Mouse (Mus musculus): Measurements from ENCODE around the gene Vill. TPM values are rescaled to one million over a fixed set of nuclear protein-coding genes. Genes with fewer than 3 reads are reported as not detected.
A peak's percentile ranks its signal among the peaks of the same experiment; 100 is the strongest.

Gene Vill
- polyA plus RNA-seq, 1 experiment from 2014 or later, result 31.6 TPM

DNA sequence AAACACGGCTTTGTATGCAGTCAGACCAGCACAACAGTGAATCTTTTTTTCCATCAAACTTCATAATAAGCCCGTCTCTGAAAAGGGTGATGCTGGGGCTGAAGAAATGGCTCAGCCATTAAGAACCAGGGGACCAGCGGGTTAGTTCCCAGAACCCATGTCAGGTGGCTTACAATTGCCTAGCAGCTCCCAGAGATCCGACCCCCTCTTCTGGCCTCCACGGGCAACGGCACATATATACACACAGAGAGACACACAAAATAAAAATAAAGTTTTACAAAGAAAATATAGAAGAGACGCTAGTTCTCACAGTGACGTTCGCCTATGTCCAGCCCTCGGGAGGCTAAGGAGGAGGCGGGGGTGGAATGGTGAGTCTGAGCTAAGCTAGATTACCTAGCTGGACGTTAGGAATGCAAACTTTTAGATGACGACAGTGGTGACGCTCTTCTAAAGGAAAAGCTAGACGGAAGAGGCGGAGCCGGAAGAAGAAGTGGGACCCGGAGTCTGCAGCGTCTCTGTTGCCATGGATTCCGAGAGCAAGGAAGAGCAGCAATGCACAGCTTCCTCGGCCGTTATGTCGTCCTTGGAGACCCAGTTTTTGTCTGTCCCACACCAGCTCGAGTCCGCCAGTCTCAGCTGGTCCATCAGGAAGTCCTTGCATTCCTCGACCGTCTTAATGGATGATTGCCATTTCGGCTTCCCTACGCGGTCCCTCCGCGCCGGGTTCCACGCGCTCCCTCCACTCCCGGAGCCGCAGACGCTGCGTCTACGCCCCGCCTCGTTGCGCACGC, 49.6 kb downstream of the Vill start, which contains the start of gene Dlec1:
Dlec1 (plus strand) TSS at position 487 of the 791 bp plus-strand sequence.
- Histone ChIP-seq H3K27ac (no peak within 1 kb of the TSS), H3K36me3 (no peaks in the 10 kb centered on the region), H3K4me2 (peak within 1 kb of the TSS; percentile 91), H3K9me3 (no peaks in the 10 kb centered on the region), H3K4me3 (replicated peaks) (peak within 1 kb of the TSS; percentile 56), H3K4me1 (peaks cover 17% of the 10 kb centered on the region), H3K9ac (peak within 1 kb of the TSS; percentile 21; the same call in 1 of the 2 replicates), H3K27me3 (replicated peaks) (no peaks in the 10 kb centered on the region)
- ATAC-seq (ENCODE audit: insufficient read depth, low FRiP score, low read depth), result peak; percentile 75
- 3% methylated on average over 44 of the region's 44 CpGs for WGBS

DNA sequence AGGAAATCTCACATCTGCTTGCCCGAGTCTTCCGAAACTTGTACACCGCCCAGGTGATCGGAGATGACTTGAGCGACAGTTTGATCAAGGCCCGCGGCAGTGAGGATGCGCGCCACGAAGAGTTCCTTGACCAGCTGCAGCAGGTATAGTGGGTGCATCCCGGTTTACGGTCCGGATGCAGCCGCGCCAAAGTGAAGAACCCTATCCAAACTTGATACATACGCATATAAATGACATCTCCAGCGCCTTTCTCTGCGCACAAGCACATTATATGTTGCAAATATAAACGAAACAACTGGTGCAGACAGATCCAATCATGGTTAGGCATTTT, 50.2 kb downstream of the Vill start:
- Histone ChIP-seq H3K4me1 (peaks cover 17% of the 10 kb centered on the region), H3K4me3 (replicated peaks) (peak overlapping the region; percentile 56), H3K27me3 (replicated peaks) (no peaks in the 10 kb centered on the region), H3K27ac (no peak overlapping the region), H3K9me3 (no peaks in the 10 kb centered on the region), H3K4me2 (peak overlapping the region; percentile 91), H3K36me3 (no peaks in the 10 kb centered on the region), H3K9ac (peak overlapping the region; percentile 21; the same call in 1 of the 2 replicates)
- ATAC-seq (ENCODE audit: insufficient read depth, low FRiP score, low read depth), result 0 out of 2 replicates have a peak, but pooled peaks have one; percentile 3
- 3% methylated on average over 19 of the region's 19 CpGs for WGBS

DNA sequence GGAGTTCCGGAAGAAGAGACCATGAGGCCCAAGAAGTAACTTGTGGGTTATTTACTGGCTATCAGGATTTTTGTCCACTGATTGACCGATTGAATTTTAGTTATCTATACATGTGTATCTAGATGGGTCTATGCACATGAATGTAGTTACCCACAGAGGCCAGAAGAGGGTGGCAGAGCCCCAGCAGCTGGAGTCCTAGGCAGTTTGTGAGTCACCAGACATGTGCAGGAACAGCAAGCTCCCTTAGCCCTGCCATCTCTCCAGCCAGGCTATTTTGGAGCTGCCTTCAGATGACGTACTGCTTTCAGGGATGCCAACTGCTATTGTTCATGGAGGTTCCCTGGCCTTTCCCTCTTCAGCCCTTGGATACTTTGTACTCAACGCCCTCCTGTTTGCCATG, 55.0 kb downstream of the Vill start:
- Histone ChIP-seq H3K9ac (no peak overlapping the region), H3K4me1 (peaks cover 6% of the 10 kb centered on the region), H3K4me2 (no peak overlapping the region), H3K27me3 (replicated peaks) (no peaks in the 10 kb centered on the region), H3K9me3 (no peaks in the 10 kb centered on the region), H3K36me3 (no peaks in the 10 kb centered on the region), H3K27ac (no peak overlapping the region), H3K4me3 (replicated peaks) (no peak overlapping the region)
- 87% methylated on average over 4 of the region's 4 CpGs for WGBS
- no peak for ATAC-seq (ENCODE audit: insufficient read depth, low FRiP score, low read depth)

DNA sequence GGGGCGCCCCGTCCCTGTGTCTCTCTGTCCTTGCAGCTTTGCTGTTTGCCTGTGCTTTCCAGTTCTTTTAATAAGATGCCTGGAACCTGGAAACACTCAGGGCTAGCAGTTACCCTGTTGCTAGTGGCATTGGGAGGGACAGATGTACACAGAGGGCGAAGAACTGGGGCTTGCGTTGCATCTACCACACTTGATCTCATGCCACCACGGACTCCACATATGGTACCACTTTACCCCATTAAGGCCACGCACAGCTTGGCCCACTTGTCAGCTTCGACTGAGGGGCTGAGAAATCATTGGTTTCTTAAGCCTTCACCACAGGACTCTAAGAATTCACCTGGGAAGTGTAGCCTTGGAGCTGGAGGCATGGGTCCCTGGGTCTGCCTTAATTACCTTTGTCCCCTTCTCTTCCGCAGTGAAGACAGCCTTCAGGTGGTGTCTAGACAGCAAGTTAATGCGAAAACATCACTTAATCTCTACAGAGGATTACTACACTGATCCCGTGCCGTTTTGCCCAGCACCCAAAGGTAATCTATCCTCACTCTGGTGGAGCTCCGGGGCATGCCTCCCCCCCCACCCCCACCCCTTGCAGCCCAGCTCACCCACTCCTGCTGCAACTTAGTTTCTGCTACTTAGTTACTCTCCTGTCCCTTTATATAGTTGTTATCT, 57.2 kb downstream of the Vill start:
- no peak overlapping the region for H3K27ac ChIP-seq
- ATAC-seq (ENCODE audit: insufficient read depth, low FRiP score, low read depth), result no peak
- H3K36me3 ChIP-seq, result no peaks in the 10 kb centered on the region
- WGBS, result 58% methylated on average over 12 of the region's 12 CpGs
- no peaks in the 10 kb centered on the region for H3K9me3 ChIP-seq
- no peaks in the 10 kb centered on the region; the same call in 1 of the 2 replicates for H3K4me1 ChIP-seq
- no peak overlapping the region for H3K9ac ChIP-seq
- H3K27me3 ChIP-seq (replicated peaks), result no peaks in the 10 kb centered on the region
- no peak overlapping the region for H3K4me3 ChIP-seq (replicated peaks)
- H3K4me2 ChIP-seq, result no peak overlapping the region

DNA sequence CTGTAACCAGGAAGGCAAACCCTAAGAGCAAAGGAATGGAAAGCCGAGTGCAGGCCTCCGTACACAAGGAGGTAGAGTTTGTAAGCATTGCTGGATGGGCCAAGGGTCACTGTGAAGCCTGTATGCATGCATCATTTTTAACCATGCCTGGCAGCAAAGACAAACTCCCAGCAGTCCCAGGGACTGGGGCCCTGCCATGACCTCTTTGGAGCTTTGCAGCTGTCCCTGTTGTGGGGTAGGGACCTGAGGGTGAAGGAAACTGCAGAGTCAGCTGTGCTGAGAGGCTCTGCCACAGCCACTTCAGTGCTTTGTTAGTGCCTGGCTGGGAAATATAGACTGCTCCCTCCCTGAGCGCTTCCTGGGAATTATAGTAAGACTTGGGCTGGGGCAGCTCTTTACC, 58.1 kb downstream of the Vill start:
- H3K4me2 ChIP-seq, result no peak overlapping the region
- no peaks in the 10 kb centered on the region for H3K27me3 ChIP-seq (replicated peaks)
- H3K36me3 ChIP-seq, result no peaks in the 10 kb centered on the region
- H3K9me3 ChIP-seq, result no peaks in the 10 kb centered on the region
- no peak overlapping the region for H3K9ac ChIP-seq
- WGBS, result 43% methylated on average over 3 of the region's 3 CpGs
- peak overlapping the region; percentile 7; the same call in 1 of the 2 replicates for H3K27ac ChIP-seq
- H3K4me1 ChIP-seq, result no peaks in the 10 kb centered on the region; the same call in 1 of the 2 replicates
- no peak overlapping the region for H3K4me3 ChIP-seq (replicated peaks)
- peak; percentile 58; the same call in 1 of the 2 replicates for ATAC-seq (ENCODE audit: insufficient read depth, low FRiP score, low read depth)

DNA sequence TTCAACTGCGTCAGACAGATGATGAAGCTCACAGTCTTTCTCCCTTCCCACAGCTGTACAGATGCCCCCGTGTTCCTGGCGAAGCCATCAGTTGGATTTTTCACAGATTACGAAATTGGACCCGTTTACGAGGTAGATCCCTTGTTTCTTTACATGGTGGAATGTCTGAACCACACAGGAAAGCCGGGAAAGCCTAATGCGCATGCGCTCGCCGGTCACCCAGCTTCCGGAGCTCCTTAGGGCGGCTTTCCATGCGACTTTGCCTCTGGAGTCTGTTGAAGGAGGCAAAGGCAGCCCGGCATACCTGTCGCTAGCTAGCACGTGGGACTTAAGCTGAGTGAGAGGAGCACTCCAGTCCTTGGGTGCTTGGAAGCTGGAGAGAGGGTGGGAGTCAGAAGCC, 62.3 kb downstream of the Vill start:
- ATAC-seq (ENCODE audit: insufficient read depth, low FRiP score, low read depth), result no peak
- H3K4me3 ChIP-seq (replicated peaks), result no peak overlapping the region
- H3K4me1 ChIP-seq, result no peaks in the 10 kb centered on the region; the same call in 1 of the 2 replicates
- no peak overlapping the region for H3K4me2 ChIP-seq
- no peaks in the 10 kb centered on the region for H3K9me3 ChIP-seq
- no peaks in the 10 kb centered on the region for H3K27me3 ChIP-seq (replicated peaks)
- WGBS, result 82% methylated on average over 17 of the region's 17 CpGs
- H3K36me3 ChIP-seq, result no peaks in the 10 kb centered on the region
- no peak overlapping the region for H3K9ac ChIP-seq
- no peak overlapping the region for H3K27ac ChIP-seq

DNA sequence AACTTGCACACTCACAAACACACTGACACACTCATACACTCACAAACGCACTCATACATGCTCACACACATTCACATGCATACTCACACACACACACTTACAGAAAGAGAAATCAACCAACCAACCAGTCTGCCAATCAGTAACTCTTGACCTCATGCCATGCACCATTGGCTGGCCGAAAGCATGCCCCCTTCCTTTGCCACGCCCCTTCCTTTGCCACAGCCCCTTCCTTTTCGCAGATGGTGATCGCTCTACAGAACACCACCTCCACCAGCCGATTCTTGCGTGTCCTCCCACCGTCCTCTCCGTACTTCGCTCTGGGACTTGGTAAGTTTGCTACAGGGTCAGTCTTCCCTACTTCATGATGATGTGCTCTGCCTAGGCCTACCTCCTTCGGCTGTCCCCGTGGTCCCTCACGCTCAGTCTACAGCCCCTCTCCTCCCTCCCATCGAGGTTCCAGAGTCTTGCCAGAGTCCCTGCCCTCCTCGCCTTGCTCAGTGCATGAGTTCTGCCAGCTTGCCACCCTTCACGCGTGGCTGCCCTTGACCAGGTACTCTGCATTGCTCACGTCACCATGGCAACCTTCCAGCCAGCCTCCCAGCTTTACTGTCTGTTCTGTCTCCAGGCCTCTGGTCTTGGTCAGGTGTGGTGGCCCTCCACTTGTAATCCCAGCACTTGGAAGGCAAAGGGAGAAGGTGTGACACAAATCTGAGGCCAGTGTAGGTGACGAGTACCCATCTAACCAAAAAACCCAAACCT, 67.0 kb downstream of the Vill start:
- H3K36me3 ChIP-seq, result no peaks in the 10 kb centered on the region
- H3K27me3 ChIP-seq (replicated peaks), result no peaks in the 10 kb centered on the region
- 86% methylated on average over 19 of the region's 19 CpGs for WGBS
- no peaks in the 10 kb centered on the region for H3K4me1 ChIP-seq
- H3K4me2 ChIP-seq, result no peak overlapping the region
- H3K27ac ChIP-seq, result no peak overlapping the region
- H3K9me3 ChIP-seq, result no peaks in the 10 kb centered on the region
- no peak for ATAC-seq (ENCODE audit: insufficient read depth, low FRiP score, low read depth)
- H3K4me3 ChIP-seq (replicated peaks), result no peak overlapping the region
- no peak overlapping the region for H3K9ac ChIP-seq

DNA sequence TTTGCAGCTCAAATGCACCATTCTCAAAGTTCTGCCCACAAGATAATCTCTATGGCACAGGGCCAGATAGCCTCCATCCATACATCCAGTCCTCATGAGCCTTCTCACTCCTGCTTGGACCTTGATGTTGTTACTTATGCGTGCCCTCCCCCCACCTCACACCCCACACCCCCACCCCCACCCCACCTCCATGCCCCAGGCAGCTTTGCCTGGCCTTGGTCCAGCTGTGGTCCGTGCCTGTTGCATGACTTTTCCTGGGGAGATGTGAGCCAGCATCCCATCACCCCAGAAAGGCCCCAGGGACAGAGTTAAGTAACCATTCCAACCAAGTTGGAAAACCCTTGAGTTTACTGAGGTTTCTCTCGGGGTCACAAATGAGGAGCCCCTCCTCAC, 67.6 kb downstream of the Vill start:
- Histone ChIP-seq H3K4me3 (replicated peaks) (no peak overlapping the region), H3K36me3 (no peaks in the 10 kb centered on the region), H3K27ac (no peak overlapping the region), H3K4me2 (no peak overlapping the region), H3K4me1 (no peaks in the 10 kb centered on the region), H3K27me3 (replicated peaks) (no peaks in the 10 kb centered on the region), H3K9ac (no peak overlapping the region), H3K9me3 (no peaks in the 10 kb centered on the region)
- 50% methylated on average over 3 of the region's 3 CpGs for WGBS
- ATAC-seq (ENCODE audit: insufficient read depth, low FRiP score, low read depth), result no peak

Small RNA genes within 50 kb of the gene (microRNA-seq; reads per million reads assigned to microRNA genes)
- gene Mir26a-1, result 12.0 reads per million, percentile 27 among the genes with 10 or more reads in this experiment

Other genes with a start within 250 kb of the Vill start
- gene Ctdspl, start 126.3 kb upstream of the Vill start, polyA plus RNA-seq (2015; fragmentation: Nextera tagmentation; extraction: Ambion mirVana), result 16.7 and 17.4 TPM in 2 replicates
- 39.4 and 50.5 TPM in 2 replicates for gene Plcd1, start 40.7 kb downstream of the Vill start, polyA plus RNA-seq (2015; fragmentation: Nextera tagmentation; extraction: Ambion mirVana)
- gene Dlec1, start 49.7 kb downstream of the Vill start, polyA plus RNA-seq (2015; fragmentation: Nextera tagmentation; extraction: Ambion mirVana), result 0.85 and 0.89 TPM in 2 replicates
- gene Acaa1b, start 104.3 kb downstream of the Vill start, polyA plus RNA-seq (2015; fragmentation: Nextera tagmentation; extraction: Ambion mirVana), result 1.3 and 2.3 TPM in 2 replicates
- not detected in 2 replicates for gene Gm47289, start 106.4 kb downstream of the Vill start, polyA plus RNA-seq (2015; fragmentation: Nextera tagmentation; extraction: Ambion mirVana)
- gene Slc22a13, start 156.3 kb downstream of the Vill start, polyA plus RNA-seq (2015; fragmentation: Nextera tagmentation; extraction: Ambion mirVana), result not detected in 2 replicates